Mouse (Mus musculus) erythroid progenitor cell, adult 5-6 weeks (primary cell): ENCODE measurements at regions not wholly inside any gene's neighbourhood (a gene's known extent, or its start where the extent isn't known, plus 50 kb on each side); places are given as distances from the start of the nearest gene placed in this dataset.
"Not testable (repeated sequence)": the region's sequence is repeated elsewhere in the genome, so short reads cannot be mapped to it uniquely, and the experiment has no call there.

Experiments used
- ATAC-seq: replicated peaks from 2 replicates; pipeline ENCODE4 v1.8.0; 2016; ENCODE audit warnings: moderate number of reproducible peaks, mild to moderate bottlenecking, moderate TSS enrichment, inconsistent platforms; ENCODE audit not compliant: poor library complexity, low FRiP score, severe bottlenecking

- ATAC-seq, result no peak
Observed at GRCm38 (mm10) chr16:73670516-73670915, 741.1 kb downstream of the Robo2 start.

- ATAC-seq, result no peak
Observed at GRCm38 (mm10) chr16:73652976-73653690, 758.5 kb downstream of the Robo2 start.

GRCm38 (mm10) chr16:73647201-73647782 lies 764.3 kb downstream of the Robo2 start:
- ATAC-seq, result no peak

- ATAC-seq, result no peak
Observed at GRCm38 (mm10) chr16:73613017-73613416, 798.6 kb downstream of the Robo2 start.

- no peak for ATAC-seq
Observed at GRCm38 (mm10) chr16:73591421-73591820, 820.2 kb downstream of the Robo2 start.

GRCm38 (mm10) chr16:73561216-73561615 lies 850.4 kb downstream of the Robo2 start:
- ATAC-seq, result no peak

GRCm38 (mm10) chr16:73556940-73557339 lies 854.7 kb downstream of the Robo2 start:
- ATAC-seq, result no peak

- no peak for ATAC-seq
Observed at GRCm38 (mm10) chr16:73543651-73544050, 868.0 kb downstream of the Robo2 start.

- no peak for ATAC-seq
Observed at GRCm38 (mm10) chr16:73538040-73538439, 873.6 kb downstream of the Robo2 start.

GRCm38 (mm10) chr16:73537541-73537940 lies 874.1 kb downstream of the Robo2 start:
- no peak for ATAC-seq

GRCm38 (mm10) chr16:73530191-73530590 lies 881.4 kb downstream of the Robo2 start:
- ATAC-seq, result no peak

- ATAC-seq, result not testable (repeated sequence)
Observed at GRCm38 (mm10) chr16:73522931-73523330, 888.7 kb downstream of the Robo2 start.

- no peak for ATAC-seq
Observed at GRCm38 (mm10) chr16:73504759-73505158, 906.9 kb downstream of the Robo2 start.

GRCm38 (mm10) chr16:73498636-73499208 lies 912.9 kb downstream of the Robo2 start:
- ATAC-seq, result no peak

- no peak for ATAC-seq
Observed at GRCm38 (mm10) chr16:73483214-73483856, 928.3 kb downstream of the Robo2 start.

- ATAC-seq, result no peak
Observed at GRCm38 (mm10) chr16:73482176-73482575, 929.4 kb downstream of the Robo2 start.

GRCm38 (mm10) chr16:73473502-73473901 lies 938.1 kb downstream of the Robo2 start:
- ATAC-seq, result no peak

- ATAC-seq, result no peak
Observed at GRCm38 (mm10) chr16:73471547-73471946, 940.1 kb downstream of the Robo2 start.

GRCm38 (mm10) chr16:73470535-73470934 lies 941.1 kb downstream of the Robo2 start:
- no peak for ATAC-seq

- ATAC-seq, result no peak
Observed at GRCm38 (mm10) chr16:73466296-73466695, 945.3 kb downstream of the Robo2 start.

- no peak for ATAC-seq
Observed at GRCm38 (mm10) chr16:73462516-73462915, 949.1 kb downstream of the Robo2 start.
